Mouse (Mus musculus): ENCODE measurements around the gene Sh3glb2. TPM values are rescaled to one million over a fixed set of nuclear protein-coding genes. Genes with fewer than 3 reads are reported as not detected.
A peak's percentile ranks its signal among the peaks of the same experiment; 100 is the strongest.

The Sh3glb2 gene
- polyA plus RNA-seq (2016; fragmentation: Nextera tagmentation; extraction: Ambion mirVana) = 70.7 and 84.7 TPM in 2 replicates

GRCm38 (mm10) chr2:30358533-30359531 is at the start of gene Sh3glb2:
Gene Sh3glb2, minus strand, starts transcription at chr2:30359337.
- peaks cover 14% of the 10 kb centered on the region for H3K36me3 ChIP-seq
- H3K27ac ChIP-seq (replicated peaks) = peak within 1 kb of the TSS; percentile 88
- H3K27me3 ChIP-seq (ENCODE audit: low read depth, poor library complexity, severe bottlenecking) = no peaks in the 10 kb centered on the region
- WGBS = 3% methylated on average over 70 of the region's 73 CpGs
- peaks cover 41% of the 10 kb centered on the region for H3K4me1 ChIP-seq
- H3K4me3 ChIP-seq = peak within 1 kb of the TSS; percentile 76
- no peaks in the 10 kb centered on the region for H3K9me3 ChIP-seq (replicated peaks)
- DNase-seq (ENCODE audit: low spot score) = peak; percentile 85

DNA sequence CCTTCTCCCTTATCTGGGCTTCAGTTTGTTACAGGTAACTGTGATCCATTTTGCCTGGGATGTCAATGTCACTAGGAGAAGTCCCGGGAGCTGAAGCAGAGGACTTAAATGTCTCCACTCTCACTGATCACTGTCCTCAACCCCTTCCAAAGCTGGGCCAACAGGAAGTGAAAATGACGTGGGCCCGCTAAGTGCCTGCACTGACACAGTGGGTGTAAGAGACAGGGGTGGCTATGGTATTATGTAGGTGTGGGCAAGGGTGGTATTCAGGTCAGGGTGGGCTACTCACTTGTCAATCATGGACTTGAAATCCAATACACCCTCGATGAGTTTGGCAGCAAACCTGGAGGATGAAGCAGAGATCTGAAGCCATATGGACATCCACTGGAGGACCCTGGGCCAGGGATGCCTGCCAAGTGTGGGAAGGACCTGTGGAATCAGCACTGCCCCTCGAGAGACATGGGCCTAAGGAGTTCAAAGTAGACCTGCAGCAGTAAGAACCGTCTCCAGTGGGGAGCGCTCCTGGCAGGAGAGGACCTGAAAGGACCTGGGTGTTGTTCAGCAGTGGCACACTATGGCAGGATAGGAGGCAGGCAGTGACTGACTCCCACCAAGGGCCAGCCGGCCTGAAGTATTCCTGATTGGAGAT is 49.4 kb upstream of the Sh3glb2 start:
- peaks cover 88% of the 10 kb centered on the region for H3K36me3 ChIP-seq
- 90% methylated on average over 8 of the region's 8 CpGs for WGBS

GRCm38 (mm10) chr2:30407778-30408177 is 48.6 kb upstream of the Sh3glb2 start:
- Histone ChIP-seq H3K9me3 (replicated peaks) (no peaks in the 10 kb centered on the region), H3K4me1 (no peaks in the 10 kb centered on the region), H3K36me3 (peaks cover 92% of the 10 kb centered on the region), H3K27ac (replicated peaks) (no peak overlapping the region), H3K4me3 (no peak overlapping the region), H3K27me3 (ENCODE audit: low read depth, poor library complexity, severe bottlenecking) (no peaks in the 10 kb centered on the region)
- 91% methylated on average over 10 of the region's 10 CpGs for whole genome bisulfite sequencing
- no peak for DNase-seq (ENCODE audit: low spot score)

More for the DNA sequence above, 49.4 kb upstream of the Sh3glb2 start:
- H3K9me3 ChIP-seq (replicated peaks) = no peaks in the 10 kb centered on the region
- H3K27ac ChIP-seq (replicated peaks) = no peak overlapping the region
- DNase-seq (ENCODE audit: low spot score) = no peak
- H3K4me1 ChIP-seq = peaks cover 4% of the 10 kb centered on the region
- H3K27me3 ChIP-seq (ENCODE audit: low read depth, poor library complexity, severe bottlenecking) = peaks cover 4% of the 10 kb centered on the region
- no peak overlapping the region for H3K4me3 ChIP-seq

DNA sequence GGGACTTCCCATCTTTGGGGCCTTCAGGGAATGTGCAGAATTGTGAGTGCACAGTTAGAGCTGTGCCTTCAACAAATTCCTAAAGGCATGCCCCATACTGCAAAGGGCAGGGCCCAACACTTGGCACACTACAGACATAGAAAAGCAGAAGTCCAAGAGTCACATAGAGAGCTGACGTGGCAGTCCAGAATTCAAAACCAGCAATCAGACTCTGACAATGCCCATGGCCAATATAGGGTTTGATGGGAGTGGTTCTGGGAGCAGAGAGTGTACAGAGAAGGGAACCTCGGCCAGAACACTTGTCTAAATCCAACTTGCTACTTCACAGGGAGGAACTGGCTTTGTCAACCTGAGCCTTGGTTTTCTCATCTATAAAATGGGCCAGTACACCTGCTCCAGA is 48.1 kb upstream of the Sh3glb2 start:
- no peak for DNase-seq (ENCODE audit: low spot score)
- Histone ChIP-seq H3K27me3 (ENCODE audit: low read depth, poor library complexity, severe bottlenecking) (no peaks in the 10 kb centered on the region), H3K36me3 (peaks cover 92% of the 10 kb centered on the region), H3K9me3 (replicated peaks) (no peaks in the 10 kb centered on the region), H3K4me3 (no peak overlapping the region), H3K4me1 (peaks cover 3% of the 10 kb centered on the region; the same call in 1 of the 2 replicates), H3K27ac (replicated peaks) (no peak overlapping the region)
- 90% methylated on average over 2 of the region's 2 CpGs for WGBS

- H3K9me3 ChIP-seq (replicated peaks) = no peaks in the 10 kb centered on the region
- no peak overlapping the region for H3K4me3 ChIP-seq
- 93% methylated on average over 1 of the region's 1 CpGs for WGBS
- H3K36me3 ChIP-seq = peaks cover 81% of the 10 kb centered on the region
- no peak overlapping the region for H3K27ac ChIP-seq (replicated peaks)
- DNase-seq (ENCODE audit: low spot score) = no peak
- peaks cover 36% of the 10 kb centered on the region for H3K4me1 ChIP-seq
- no peaks in the 10 kb centered on the region for H3K27me3 ChIP-seq (ENCODE audit: low read depth, poor library complexity, severe bottlenecking)
Measured at GRCm38 (mm10) chr2:30403870-30404269, 44.7 kb upstream of the Sh3glb2 start.

GRCm38 (mm10) chr2:30402843-30403242 is 43.7 kb upstream of the Sh3glb2 start:
- Histone ChIP-seq H3K4me1 (peaks cover 46% of the 10 kb centered on the region), H3K27me3 (ENCODE audit: low read depth, poor library complexity, severe bottlenecking) (peaks cover under 1% of the 10 kb centered on the region; the same call in 1 of the 2 replicates), H3K9me3 (replicated peaks) (no peaks in the 10 kb centered on the region), H3K4me3 (no peak overlapping the region), H3K27ac (replicated peaks) (no peak overlapping the region), H3K36me3 (peaks cover 81% of the 10 kb centered on the region)
- DNase-seq (ENCODE audit: low spot score) = no peak
- 75% methylated on average over 2 of the region's 2 CpGs for WGBS

DNA sequence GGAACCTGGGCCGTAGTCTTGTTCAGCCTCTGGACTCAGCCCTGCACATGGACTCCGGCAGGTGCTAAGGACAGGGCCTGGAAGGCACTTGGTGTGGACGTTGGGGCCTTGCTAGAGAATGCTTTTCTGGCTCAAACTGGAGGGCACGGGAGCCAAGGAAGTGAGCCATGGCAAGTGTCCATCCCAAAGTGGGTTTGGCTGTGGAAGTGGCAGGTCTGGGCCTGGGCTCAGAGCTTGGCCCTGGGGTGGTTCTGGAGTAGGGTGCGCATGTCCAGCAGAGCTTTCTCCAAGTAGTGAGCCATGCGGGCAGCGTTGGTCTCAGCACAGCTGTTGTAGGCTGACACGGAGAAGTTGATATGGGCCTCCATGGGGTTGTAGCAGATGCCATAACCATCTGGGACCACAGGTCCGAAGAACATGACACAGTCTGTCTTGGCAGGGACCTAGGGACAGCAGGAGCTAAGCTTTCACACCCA is 43.3 kb upstream of the Sh3glb2 start:
- WGBS = 92% methylated on average over 9 of the region's 9 CpGs
- no peaks in the 10 kb centered on the region for H3K9me3 ChIP-seq (replicated peaks)
- DNase-seq (ENCODE audit: low spot score) = no peak
- H3K4me3 ChIP-seq = no peak overlapping the region
- peaks cover 5% of the 10 kb centered on the region; the same call in 1 of the 2 replicates for H3K27me3 ChIP-seq (ENCODE audit: low read depth, poor library complexity, severe bottlenecking)
- H3K27ac ChIP-seq (replicated peaks) = no peak overlapping the region
- H3K4me1 ChIP-seq = peaks cover 51% of the 10 kb centered on the region
- peaks cover 81% of the 10 kb centered on the region for H3K36me3 ChIP-seq

- Histone ChIP-seq H3K27ac (replicated peaks) (peak overlapping the region; percentile 90), H3K4me1 (peaks cover 52% of the 10 kb centered on the region), H3K36me3 (peaks cover 81% of the 10 kb centered on the region), H3K9me3 (replicated peaks) (no peaks in the 10 kb centered on the region), H3K27me3 (ENCODE audit: low read depth, poor library complexity, severe bottlenecking) (peaks cover 13% of the 10 kb centered on the region), H3K4me3 (no peak overlapping the region)
- 90% methylated on average over 1 of the region's 1 CpGs for WGBS
- DNase-seq (ENCODE audit: low spot score) = no peak
Measured at GRCm38 (mm10) chr2:30401581-30401980, 42.4 kb upstream of the Sh3glb2 start.

- Histone ChIP-seq H3K27ac (replicated peaks) (peak overlapping the region; percentile 90), H3K27me3 (ENCODE audit: low read depth, poor library complexity, severe bottlenecking) (peaks cover 23% of the 10 kb centered on the region), H3K9me3 (replicated peaks) (no peaks in the 10 kb centered on the region), H3K4me1 (peaks cover 58% of the 10 kb centered on the region), H3K4me3 (peak overlapping the region; percentile 34), H3K36me3 (peaks cover 77% of the 10 kb centered on the region)
- peak; percentile 82 for DNase-seq (ENCODE audit: low spot score)
- WGBS = 30% methylated on average over 20 of the region's 20 CpGs
Measured at GRCm38 (mm10) chr2:30399191-30400171, 40.3 kb upstream of the Sh3glb2 start.

DNA sequence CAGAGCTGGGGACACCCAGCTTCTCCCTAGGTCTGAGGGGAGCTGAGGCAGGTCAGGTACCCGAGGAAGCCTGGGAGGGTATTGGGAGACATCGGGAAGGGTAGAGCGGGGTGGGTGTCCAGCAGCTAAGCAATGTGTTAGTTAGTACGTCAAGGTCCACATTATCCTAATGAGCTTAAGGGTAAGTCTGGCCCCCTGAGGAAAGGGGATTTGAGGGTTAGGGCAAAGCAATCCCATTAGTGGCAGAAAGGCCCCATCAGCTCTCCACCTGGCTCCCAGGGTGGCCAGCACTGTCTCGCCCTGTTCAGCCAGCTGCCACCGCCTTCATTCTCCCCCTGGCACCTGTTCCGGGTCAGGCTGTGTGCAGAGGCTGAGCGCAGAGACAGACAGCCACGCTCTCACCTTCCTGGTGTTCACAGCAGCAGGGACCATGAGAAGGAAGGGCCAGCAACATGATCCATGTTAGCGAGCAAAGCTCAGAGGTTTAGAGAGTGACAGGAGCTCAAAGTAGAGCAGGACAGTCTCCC is 38.9 kb upstream of the Sh3glb2 start:
- Histone ChIP-seq H3K9me3 (replicated peaks) (no peaks in the 10 kb centered on the region), H3K27ac (replicated peaks) (peak overlapping the region; percentile 90), H3K4me3 (no peak overlapping the region; the same call in 1 of the 2 replicates), H3K4me1 (peaks cover 72% of the 10 kb centered on the region), H3K36me3 (peaks cover 74% of the 10 kb centered on the region), H3K27me3 (ENCODE audit: low read depth, poor library complexity, severe bottlenecking) (peaks cover 28% of the 10 kb centered on the region)
- 51% methylated on average over 10 of the region's 10 CpGs for WGBS
- DNase-seq (ENCODE audit: low spot score) = peak; percentile 28

DNA sequence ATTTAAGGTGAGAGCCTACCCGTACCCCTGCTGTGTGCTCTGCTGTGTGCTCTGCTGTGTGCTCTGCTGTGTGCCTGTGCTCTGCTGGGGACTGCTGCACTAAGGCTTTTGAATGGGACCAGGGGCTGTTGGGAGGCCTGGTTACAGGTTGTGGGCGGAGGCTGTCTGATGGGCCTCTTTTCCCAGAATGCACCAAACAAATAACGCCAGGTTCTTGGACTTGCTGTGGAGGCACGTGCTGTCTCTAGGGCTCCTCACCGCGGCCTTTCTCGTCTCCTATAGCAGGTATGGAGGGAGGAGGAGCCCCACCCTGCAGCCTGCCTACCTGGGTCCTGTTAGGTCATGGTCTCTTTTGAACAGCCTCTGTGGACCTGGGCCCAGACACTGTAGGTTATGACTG is 37.1 kb upstream of the Sh3glb2 start:
- H3K27ac ChIP-seq (replicated peaks) = no peak overlapping the region
- DNase-seq (ENCODE audit: low spot score) = no peak
- H3K9me3 ChIP-seq (replicated peaks) = no peaks in the 10 kb centered on the region
- H3K36me3 ChIP-seq = peaks cover 56% of the 10 kb centered on the region
- WGBS = 90% methylated on average over 7 of the region's 7 CpGs
- H3K4me1 ChIP-seq = peaks cover 71% of the 10 kb centered on the region
- H3K4me3 ChIP-seq = no peak overlapping the region
- H3K27me3 ChIP-seq (ENCODE audit: low read depth, poor library complexity, severe bottlenecking) = peaks cover 28% of the 10 kb centered on the region
